Mouse (Mus musculus) urinary bladder, postnatal 25 days (tissue): ENCODE measurements at regions not wholly inside any gene's neighbourhood (a gene's known extent, or its start where the extent isn't known, plus 50 kb on each side); places are given as distances from the start of the nearest gene placed in this dataset.

ENCODE experiments used
- DNase-seq: peaks from one replicate; pipeline ENCODE4 v3.0.0; 2022; ENCODE audit warnings: low spot score

- no peak for DNase-seq
Observed at GRCm38 (mm10) chr10:96786903-96787571, 170.2 kb downstream of the Btg1 start.

GRCm38 (mm10) chr10:96787572-96787946 is 170.8 kb downstream of the Btg1 start:
- DNase-seq, result no peak

- no peak for DNase-seq
Observed at GRCm38 (mm10) chr10:96788352-96789016, 171.7 kb downstream of the Btg1 start.

GRCm38 (mm10) chr10:96797116-96797515 is 180.3 kb downstream of the Btg1 start:
- no peak for DNase-seq

GRCm38 (mm10) chr10:96800801-96801200 is 184.0 kb downstream of the Btg1 start:
- no peak for DNase-seq

- no peak for DNase-seq
Observed at GRCm38 (mm10) chr10:96804030-96804784, 187.4 kb downstream of the Btg1 start.

GRCm38 (mm10) chr10:96806579-96806978 is 189.8 kb downstream of the Btg1 start:
- DNase-seq, result no peak

- no peak for DNase-seq
Observed at GRCm38 (mm10) chr10:96821852-96822251, 205.0 kb downstream of the Btg1 start.

GRCm38 (mm10) chr10:96822344-96823335 is 205.8 kb downstream of the Btg1 start:
- no peak for DNase-seq

GRCm38 (mm10) chr10:96826234-96826788 is 209.5 kb downstream of the Btg1 start:
- DNase-seq, result no peak

- DNase-seq, result no peak
Observed at GRCm38 (mm10) chr10:96827971-96828370, 211.2 kb downstream of the Btg1 start.

GRCm38 (mm10) chr10:96828581-96829246 is 211.9 kb downstream of the Btg1 start:
- DNase-seq, result no peak

GRCm38 (mm10) chr10:96831071-96831470 is 214.3 kb downstream of the Btg1 start:
- no peak for DNase-seq

- no peak for DNase-seq
Observed at GRCm38 (mm10) chr10:96837230-96837629, 220.4 kb downstream of the Btg1 start.

GRCm38 (mm10) chr10:96841128-96841527 is 224.3 kb downstream of the Btg1 start:
- no peak for DNase-seq

GRCm38 (mm10) chr10:96841956-96842355 is 225.2 kb downstream of the Btg1 start:
- no peak for DNase-seq

- DNase-seq, result no peak
Observed at GRCm38 (mm10) chr10:96845906-96846305, 229.1 kb downstream of the Btg1 start.

GRCm38 (mm10) chr10:96847028-96847427 is 230.2 kb downstream of the Btg1 start:
- DNase-seq, result no peak

GRCm38 (mm10) chr10:96847433-96848165 is 230.8 kb downstream of the Btg1 start:
- no peak for DNase-seq

GRCm38 (mm10) chr10:96848496-96848895 is 231.7 kb downstream of the Btg1 start:
- DNase-seq, result no peak
